Mouse (Mus musculus) CD4-positive, CD25-positive, alpha-beta regulatory T cell, adult 4 months (primary cell): ENCODE results near the gene Il1r2. TPM values are rescaled to one million over a fixed set of nuclear protein-coding genes. Genes with fewer than 3 reads are reported as not detected.
A peak's percentile ranks its signal among the peaks of the same experiment; 100 is the strongest.

Experiments used
- ATAC-seq: one replicate; pipeline ENCODE4 v1.8.0; 2017
- polyA plus RNA-seq, 2 experiments: library from polyadenylated mRNA; unstranded; fragments of 100-300 nt; shearing (Covaris generic); gene quantifications; one replicate each; pipeline ENCODE4 v1.2.1; 2017

Gene Il1r2
- polyA plus RNA-seq, 2 experiments from 2014 or later: 104 to 162 TPM

- ATAC-seq: no peak
Measured at GRCm38 (mm10) chr1:40061359-40061758, 12.5 kb upstream of the Il1r2 start.

GRCm38 (mm10) chr1:40063409-40063808 is 10.5 kb upstream of the Il1r2 start:
- ATAC-seq: no peak

GRCm38 (mm10) chr1:40064508-40064907 is 9.4 kb upstream of the Il1r2 start:
- no peak for ATAC-seq

DNA sequence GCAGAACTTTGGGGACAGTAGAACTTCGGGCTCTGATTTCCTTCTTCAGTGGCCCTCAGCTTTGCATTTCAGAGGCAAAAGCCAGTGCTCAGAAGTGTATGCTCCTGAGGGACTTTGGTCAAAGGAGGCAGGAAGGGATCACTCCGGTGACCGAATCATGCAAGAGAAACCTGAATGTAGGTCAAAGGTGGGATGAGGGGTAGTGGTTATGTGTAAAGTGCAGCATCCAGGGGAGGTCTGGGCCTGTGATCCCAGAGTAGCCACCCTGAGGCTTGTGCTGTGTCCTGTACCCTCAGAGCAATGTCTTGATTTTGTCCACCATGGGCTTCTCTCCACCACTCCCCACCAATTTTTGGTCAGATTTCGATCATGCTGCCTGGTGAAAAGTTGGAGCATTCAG is 1.3 kb upstream of the Il1r2 start:
- no peak for ATAC-seq

DNA sequence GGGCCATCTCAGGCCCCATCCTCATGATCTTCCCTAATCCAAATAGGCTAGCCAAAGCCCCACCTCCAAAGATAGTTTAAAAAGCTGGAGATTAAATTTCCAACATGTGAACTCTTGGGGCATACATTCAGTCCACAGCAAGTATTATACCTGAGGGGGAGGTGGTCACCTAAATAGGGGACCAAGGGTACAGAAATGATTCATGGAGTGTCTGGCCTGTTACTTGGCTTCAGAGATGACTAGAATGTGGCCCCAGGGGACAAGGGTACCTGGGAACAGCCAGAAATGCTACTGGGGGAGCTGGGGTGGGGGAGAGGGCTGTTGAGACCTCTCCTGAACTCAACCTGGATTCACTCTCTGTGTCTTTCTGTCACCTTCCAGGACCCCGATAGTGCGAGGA is 3.4 kb downstream of the Il1r2 start:
- ATAC-seq: no peak

DNA sequence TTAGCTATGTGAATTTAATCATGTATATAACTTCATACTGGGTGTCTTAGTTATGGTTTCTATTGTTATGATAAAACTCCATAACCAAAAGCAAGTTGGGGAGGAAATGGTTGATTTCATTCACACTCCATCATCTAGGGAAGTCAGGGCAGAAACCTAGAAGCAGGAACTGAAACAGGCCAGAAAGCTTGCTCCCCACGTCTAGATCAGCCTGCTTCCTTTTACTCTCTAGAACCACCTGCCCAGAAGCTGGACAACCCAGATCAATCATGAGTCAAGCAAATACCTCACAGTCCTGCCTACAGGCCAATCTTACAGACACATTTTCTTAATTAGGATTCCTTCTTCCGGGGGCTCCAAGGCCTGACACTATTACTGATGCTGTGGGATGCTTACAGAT is 7.2 kb downstream of the Il1r2 start:
- no peak for ATAC-seq

DNA sequence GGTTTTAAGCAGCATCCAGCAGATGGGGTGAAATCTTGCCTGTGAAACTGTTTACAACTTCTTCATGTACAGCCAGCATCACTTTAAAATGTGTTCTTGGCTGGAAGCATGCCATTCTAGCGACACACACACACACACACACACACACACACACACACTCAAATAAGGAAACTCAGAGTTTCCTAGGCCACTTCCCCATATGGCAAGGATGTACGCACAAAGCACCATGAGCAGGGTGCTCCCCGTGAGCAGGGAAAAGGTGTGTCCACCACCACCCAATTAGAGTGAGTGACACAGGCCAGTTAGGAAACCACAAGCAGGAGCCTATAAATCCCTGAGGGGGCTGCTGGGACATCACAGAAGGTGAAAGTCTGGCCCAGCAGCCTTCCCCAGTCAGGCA is 10.5 kb downstream of the Il1r2 start:
- ATAC-seq: peak; percentile 24

DNA sequence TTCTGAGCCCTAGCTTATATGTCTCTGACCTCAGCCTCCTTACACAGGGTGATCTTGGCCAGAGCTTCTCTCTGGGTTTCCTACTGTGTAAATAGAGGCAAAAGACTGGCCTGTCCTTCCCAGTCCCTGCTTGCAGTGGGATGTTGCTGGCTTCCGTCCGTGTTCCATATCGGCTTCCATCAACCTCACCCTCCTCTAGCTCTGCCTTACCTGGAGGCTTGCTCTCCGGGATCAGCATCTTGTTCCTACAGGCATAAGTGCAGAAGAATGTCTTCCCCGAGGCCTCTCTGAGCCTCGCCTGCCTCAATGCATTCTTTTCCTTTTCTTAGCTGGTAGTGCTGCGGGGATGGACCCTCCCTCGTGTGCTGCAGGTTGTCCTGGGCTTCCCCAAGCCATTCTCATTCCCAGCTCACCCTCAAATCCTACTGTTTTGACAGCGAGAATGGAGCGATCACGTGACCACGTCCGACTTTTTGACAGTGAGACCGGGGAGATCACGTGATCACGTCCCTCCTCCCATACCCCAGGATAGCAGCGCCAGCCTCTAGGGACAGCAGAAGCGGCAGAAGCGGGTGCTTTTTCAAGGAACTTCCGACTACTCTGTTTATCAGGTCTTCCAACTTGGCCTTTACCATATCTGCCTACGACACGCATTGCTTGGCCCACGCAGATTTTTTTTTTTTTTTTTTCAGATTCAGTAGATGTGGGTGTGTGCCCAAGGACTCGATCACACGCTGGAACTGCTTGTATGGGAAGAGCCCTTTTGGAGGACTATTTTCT is 11.7 kb downstream of the Il1r2 start:
- ATAC-seq: peak; percentile 79

- ATAC-seq: no peak
Measured at GRCm38 (mm10) chr1:40091160-40091559, 17.3 kb downstream of the Il1r2 start.

DNA sequence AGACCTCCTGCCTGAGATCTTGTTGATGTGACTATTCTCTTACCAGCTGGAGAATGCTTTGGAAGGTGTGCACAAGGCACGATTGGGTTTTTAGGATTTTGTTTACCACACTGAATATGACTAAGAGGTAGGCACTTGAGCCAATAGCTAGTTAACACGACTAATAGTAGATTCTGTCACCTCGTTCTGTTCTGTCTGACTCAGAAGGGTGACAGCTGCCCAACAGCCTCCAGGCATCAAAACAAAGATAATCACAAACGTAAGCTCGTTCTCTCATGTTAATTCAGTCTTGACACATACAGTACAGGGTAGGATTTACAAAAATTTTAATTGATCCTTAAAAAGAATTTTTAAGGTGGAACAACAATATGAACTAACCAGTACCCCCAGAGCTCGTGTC is 18.7 kb downstream of the Il1r2 start:
- ATAC-seq: no peak

DNA sequence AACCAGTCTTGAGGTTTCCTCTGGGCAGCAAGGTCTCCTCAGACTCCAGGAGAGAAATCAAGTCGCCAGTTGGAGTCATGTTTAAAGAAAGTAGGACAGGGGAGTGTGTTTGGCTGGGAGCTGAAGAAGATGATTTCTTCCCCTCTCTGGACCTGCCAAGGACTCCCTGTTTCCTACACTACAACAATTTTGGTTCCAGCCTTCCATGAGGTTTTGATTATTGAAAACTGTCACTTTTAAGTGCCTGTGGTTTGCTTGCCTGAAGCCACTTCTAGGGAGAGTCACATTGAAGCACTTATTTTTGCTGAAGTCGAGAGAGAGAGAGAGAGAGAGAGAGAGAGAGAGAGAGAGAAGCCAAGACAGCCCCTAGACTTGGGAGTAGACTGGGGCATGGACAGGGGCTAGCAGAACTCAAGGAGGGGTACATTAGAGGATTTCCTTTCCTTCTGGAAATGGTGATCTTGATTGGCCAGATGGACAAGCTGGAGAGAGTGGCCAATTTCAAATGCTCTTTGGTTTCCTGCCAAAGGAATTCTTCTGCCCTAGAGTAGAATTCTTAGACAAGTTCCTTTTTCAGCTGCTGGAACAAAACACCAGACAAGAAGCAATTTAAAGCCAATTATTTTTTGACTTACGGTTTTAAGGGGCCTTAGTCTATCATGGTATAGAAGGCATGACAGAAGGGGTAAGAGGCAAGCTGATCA is 20.9 kb downstream of the Il1r2 start:
- ATAC-seq: no peak

DNA sequence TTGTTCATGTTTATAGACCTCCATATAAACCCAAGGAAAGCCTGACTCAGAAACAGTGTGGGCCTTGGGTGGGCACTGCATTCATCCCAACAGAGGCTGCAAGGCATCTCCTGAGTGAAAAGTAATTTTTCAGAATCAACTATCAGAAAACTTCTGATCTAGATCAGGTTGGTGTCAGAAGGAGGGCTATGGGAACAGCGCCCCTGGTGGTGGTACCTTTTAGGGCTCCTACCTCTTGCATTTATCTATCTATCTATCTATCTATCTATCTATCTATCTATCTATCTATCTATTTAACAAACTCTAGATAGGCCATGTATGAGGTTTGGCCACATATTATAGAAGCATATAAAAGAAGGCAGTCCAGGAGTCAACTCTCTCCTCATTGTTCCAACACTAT is 21.7 kb downstream of the Il1r2 start:
- no peak for ATAC-seq

DNA sequence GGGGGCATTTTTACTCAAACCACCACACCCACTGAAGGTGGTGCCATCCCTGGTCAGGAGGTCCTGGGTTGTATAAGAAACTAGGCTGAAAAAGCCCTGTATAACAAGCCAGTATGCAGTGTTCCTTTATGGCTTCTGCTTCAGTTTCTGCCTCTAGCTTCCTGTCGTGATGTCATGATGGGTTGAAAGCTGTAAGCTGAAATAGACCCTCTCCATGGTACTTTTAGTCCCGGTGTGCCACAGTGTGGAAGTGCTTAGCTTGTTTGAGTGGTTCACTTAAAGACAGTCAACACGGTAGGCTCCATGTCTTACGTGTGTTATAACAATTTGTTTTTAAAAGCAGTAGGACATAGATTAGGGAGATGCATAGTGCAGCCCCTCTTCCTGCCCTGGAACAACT is 32.4 kb downstream of the Il1r2 start:
- peak; percentile 62 for ATAC-seq

- peak; percentile 61 for ATAC-seq
Measured at GRCm38 (mm10) chr1:40106719-40107118, 32.8 kb downstream of the Il1r2 start.

DNA sequence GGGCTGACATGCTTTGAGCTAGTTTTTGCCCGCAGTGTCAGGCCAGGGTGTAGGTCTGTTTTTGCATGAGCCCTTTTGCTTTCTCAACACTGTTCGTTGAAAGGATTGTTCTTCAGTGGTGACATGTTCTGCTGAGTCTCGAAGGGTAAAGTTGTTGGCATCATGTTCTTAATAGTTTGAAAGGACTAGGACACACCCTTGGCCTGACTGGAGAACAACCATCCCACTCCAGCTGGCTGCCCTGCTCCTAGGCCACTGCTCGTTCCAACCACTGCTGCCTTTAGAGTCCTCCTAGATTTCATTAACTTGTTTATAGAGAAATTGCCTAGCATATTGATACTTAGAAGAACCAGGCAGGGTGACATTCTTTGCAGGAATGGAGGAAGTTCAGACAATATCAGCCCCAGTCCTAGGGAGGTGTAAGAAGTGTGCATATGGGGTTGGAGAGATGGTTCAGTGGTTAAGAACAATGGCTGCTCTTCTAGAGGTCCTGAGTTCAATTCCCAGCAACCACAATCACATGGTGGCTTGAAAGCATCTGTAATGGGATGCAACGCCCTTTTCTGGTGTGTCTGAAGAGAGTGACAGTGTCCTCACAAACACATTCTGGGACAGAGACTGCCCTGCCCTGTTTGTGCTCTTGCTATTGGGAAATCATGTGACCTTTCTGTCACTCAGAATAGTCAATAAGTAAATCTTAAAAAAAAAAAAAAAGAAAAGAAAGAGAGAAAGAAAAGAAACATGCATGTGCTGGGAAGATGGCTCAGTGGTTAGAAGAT is 34.3 kb downstream of the Il1r2 start:
- no peak for ATAC-seq

GRCm38 (mm10) chr1:40109736-40110135 is 35.9 kb downstream of the Il1r2 start:
- ATAC-seq: no peak

DNA sequence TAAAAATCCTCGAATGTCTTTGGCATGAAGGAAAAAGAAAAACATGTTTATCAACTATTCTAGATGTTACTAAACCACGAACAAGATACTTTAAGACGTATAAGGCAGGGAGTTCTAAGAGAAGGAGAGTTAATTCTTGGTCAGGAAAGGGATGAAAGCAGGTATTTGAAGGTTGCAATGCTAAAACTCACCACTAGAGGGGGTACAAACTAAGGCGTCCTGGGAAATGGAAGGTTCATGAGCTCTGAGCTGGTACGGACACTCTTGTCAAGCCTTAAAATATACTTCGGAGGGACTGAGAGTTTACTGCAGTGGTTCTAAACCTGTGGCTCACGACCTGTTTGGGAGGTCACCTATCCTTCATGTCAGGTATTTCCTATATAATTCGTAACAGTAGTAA is 41.4 kb downstream of the Il1r2 start:
- peak; percentile 60 for ATAC-seq

- peak; percentile 89 for ATAC-seq
Measured at GRCm38 (mm10) chr1:40116422-40116821, 42.5 kb downstream of the Il1r2 start.

DNA sequence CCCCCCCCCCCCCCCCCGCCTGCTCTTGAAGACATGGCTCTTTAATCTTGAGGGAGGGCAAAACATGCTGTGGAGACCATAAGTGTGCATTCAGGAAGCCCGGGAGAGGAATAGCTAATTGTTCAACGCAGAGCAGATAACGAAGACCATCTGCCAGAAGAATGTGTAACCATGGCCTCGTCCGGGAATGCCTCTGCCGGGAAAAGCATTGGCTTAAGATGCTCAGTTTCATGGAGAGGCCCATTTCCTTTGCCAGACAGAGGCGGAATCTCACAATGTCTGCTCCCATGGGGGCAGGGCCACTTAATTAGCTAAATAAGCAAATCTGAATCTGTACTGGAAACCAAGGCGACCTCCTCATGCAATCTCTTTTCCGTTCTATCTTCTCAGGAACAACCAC is 43.7 kb downstream of the Il1r2 start:
- no peak for ATAC-seq

GRCm38 (mm10) chr1:40124237-40124636 is 50.4 kb downstream of the Il1r2 start:
- ATAC-seq: no peak

DNA sequence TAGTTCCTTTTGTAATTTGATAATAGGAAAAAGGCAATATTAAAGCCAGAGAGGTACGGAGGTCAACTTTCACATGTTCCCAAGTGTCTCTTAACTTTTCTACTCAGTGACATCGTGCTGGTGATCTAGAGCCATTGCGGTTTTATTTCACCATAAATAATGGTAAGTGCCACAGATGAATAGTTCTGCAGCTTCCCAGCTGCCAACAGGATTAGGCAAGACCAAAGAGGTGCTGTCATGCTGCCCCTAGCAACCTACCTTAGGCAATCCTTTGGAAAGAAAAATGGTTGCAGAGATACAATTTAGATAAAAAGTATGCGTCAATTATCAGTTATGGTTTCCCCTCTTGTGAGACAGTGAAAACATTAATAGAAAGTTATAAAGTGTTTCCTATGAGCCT is 54.6 kb downstream of the Il1r2 start:
- no peak for ATAC-seq

DNA sequence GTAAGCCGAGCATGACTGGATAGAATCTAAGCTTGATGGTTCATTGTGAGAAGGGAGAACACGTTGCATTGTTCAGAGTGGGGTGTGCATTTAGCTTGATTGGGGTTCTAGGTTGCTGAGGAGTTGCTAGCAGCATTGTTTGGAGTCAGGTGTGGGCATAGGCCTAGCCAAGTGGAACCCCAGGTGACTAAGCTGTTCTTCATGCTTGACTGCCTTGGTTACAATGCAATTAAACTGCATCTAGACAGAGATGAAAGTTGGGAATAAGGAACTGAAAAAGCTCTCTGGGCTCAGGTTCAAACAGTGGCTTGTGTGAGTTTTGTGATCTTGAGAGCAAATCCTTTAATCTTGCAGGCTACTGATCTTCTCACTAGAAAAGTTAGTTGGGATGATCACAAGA is 55.4 kb downstream of the Il1r2 start:
- ATAC-seq: no peak

GRCm38 (mm10) chr1:40131631-40132030 is 57.8 kb downstream of the Il1r2 start:
- no peak for ATAC-seq

- no peak for ATAC-seq
Measured at GRCm38 (mm10) chr1:40132721-40133120, 58.8 kb downstream of the Il1r2 start.
